Mouse (Mus musculus): ENCODE data around the gene Cyp2b23. TPM values are rescaled to one million over a fixed set of nuclear protein-coding genes. Genes with fewer than 3 reads are reported as not detected.
"Not testable (repeated sequence)": the region's sequence is repeated elsewhere in the genome, so short reads cannot be mapped to it uniquely, and the experiment has no call there.

The Cyp2b23 gene
- polyA plus RNA-seq (2014; fragmentation: Nextera tagmentation; extraction: Ambion mirVana), result not detected in 2 replicates

- Histone ChIP-seq H3K9ac (replicated peaks; ENCODE audit: low read depth, low read length) (no peak within 1 kb of the TSS), H3K4me1 (ENCODE audit: control insufficient read depth, insufficient read depth, low read length) (no peaks in the 10 kb centered on the region), H3K4me3 (ENCODE audit: low read depth, low read length) (no peak within 1 kb of the TSS), H3K27ac (ENCODE audit: low read length) (no peak within 1 kb of the TSS), H3K9me3 (ENCODE audit: control insufficient read depth, low read depth, low read length) (no peaks in the 10 kb centered on the region), H3K27me3 (ENCODE audit: control insufficient read depth, insufficient read depth, low read length) (no peaks in the 10 kb centered on the region), H3K36me3 (ENCODE audit: control insufficient read depth, insufficient read depth, low read length) (no peaks in the 10 kb centered on the region), H3K4me2 (replicated peaks; ENCODE audit: low read depth, low read length) (no peak within 1 kb of the TSS)
- no peak for ATAC-seq (ENCODE audit: insufficient number of reproducible peaks, insufficient read depth, low FRiP score, low read depth)
- 77% methylated on average over 4 of the region's 4 CpGs for WGBS
Measured at GRCm38 (mm10) chr7:26686337-26686736, at the start of gene Cyp2b23. Cyp2b23 (minus strand) TSS chr7:26686437.

GRCm38 (mm10) chr7:26711061-26711460 is 24.8 kb upstream of the Cyp2b23 start:
- Histone ChIP-seq H3K27ac (ENCODE audit: low read length) (no peak overlapping the region), H3K4me3 (ENCODE audit: low read depth, low read length) (no peak overlapping the region), H3K27me3 (ENCODE audit: control insufficient read depth, insufficient read depth, low read length) (no peaks in the 10 kb centered on the region), H3K4me1 (ENCODE audit: control insufficient read depth, insufficient read depth, low read length) (no peaks in the 10 kb centered on the region), H3K9me3 (ENCODE audit: control insufficient read depth, low read depth, low read length) (no peaks in the 10 kb centered on the region; the same call in 1 of the 2 replicates), H3K36me3 (ENCODE audit: control insufficient read depth, insufficient read depth, low read length) (no peaks in the 10 kb centered on the region), H3K4me2 (replicated peaks; ENCODE audit: low read depth, low read length) (no peak overlapping the region), H3K9ac (replicated peaks; ENCODE audit: low read depth, low read length) (no peak overlapping the region)
- WGBS, result 82% methylated on average over 11 of the region's 11 CpGs
- no peak for ATAC-seq (ENCODE audit: insufficient number of reproducible peaks, insufficient read depth, low FRiP score, low read depth)

DNA sequence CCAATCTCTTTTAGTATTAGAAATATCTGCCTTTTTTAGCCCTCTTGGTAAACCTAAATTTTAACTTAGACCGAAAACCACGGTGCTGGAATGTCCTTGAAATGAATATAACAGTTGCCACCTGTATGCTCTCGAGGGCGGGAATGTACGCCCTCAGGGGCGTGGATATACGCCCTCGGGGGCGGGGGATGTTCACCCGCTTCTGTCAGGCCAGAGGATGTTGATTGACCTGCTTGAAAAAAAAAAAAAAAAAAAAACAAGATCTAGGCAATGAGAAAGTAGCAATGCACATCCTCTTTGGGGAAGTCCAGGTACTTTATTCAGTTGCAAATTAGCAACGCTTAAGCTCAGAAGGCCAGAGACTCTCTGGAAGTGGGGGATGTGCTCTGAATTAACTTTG is 20.8 kb upstream of the Cyp2b23 start:
- Histone ChIP-seq H3K27ac (ENCODE audit: low read length) (no peak overlapping the region), H3K4me3 (ENCODE audit: low read depth, low read length) (no peak overlapping the region), H3K9ac (replicated peaks; ENCODE audit: low read depth, low read length) (no peak overlapping the region), H3K27me3 (ENCODE audit: control insufficient read depth, insufficient read depth, low read length) (no peaks in the 10 kb centered on the region), H3K4me2 (replicated peaks; ENCODE audit: low read depth, low read length) (no peak overlapping the region), H3K9me3 (ENCODE audit: control insufficient read depth, low read depth, low read length) (no peaks in the 10 kb centered on the region), H3K4me1 (ENCODE audit: control insufficient read depth, insufficient read depth, low read length) (no peaks in the 10 kb centered on the region), H3K36me3 (ENCODE audit: control insufficient read depth, insufficient read depth, low read length) (no peaks in the 10 kb centered on the region)
- 46% methylated on average over 11 of the region's 11 CpGs for WGBS
- ATAC-seq (ENCODE audit: insufficient number of reproducible peaks, insufficient read depth, low FRiP score, low read depth), result no peak

- WGBS, result 39% methylated on average over 6 of the region's 6 CpGs
- H3K4me2 ChIP-seq (replicated peaks; ENCODE audit: low read depth, low read length), result not testable (repeated sequence)
Measured at GRCm38 (mm10) chr7:26706191-26706590, 20.0 kb upstream of the Cyp2b23 start.

GRCm38 (mm10) chr7:26700151-26700550 is 13.9 kb upstream of the Cyp2b23 start:
- no peak for ATAC-seq (ENCODE audit: insufficient number of reproducible peaks, insufficient read depth, low FRiP score, low read depth)
- no peak overlapping the region for H3K9ac ChIP-seq (replicated peaks; ENCODE audit: low read depth, low read length)
- no peaks in the 10 kb centered on the region for H3K4me1 ChIP-seq (ENCODE audit: control insufficient read depth, insufficient read depth, low read length)
- no peak overlapping the region for H3K4me2 ChIP-seq (replicated peaks; ENCODE audit: low read depth, low read length)
- 74% methylated on average over 4 of the region's 4 CpGs for WGBS
- no peaks in the 10 kb centered on the region for H3K36me3 ChIP-seq (ENCODE audit: control insufficient read depth, insufficient read depth, low read length)
- no peak overlapping the region for H3K27ac ChIP-seq (ENCODE audit: low read length)
- H3K4me3 ChIP-seq (ENCODE audit: low read depth, low read length), result no peak overlapping the region
- no peaks in the 10 kb centered on the region for H3K9me3 ChIP-seq (ENCODE audit: control insufficient read depth, low read depth, low read length)
- H3K27me3 ChIP-seq (ENCODE audit: control insufficient read depth, insufficient read depth, low read length), result no peaks in the 10 kb centered on the region

More at GRCm38 (mm10) chr7:26706191-26706590, 20.0 kb upstream of the Cyp2b23 start:
- not testable (repeated sequence) for H3K4me1 ChIP-seq (ENCODE audit: control insufficient read depth, insufficient read depth, low read length); H3K9me3 ChIP-seq (ENCODE audit: control insufficient read depth, low read depth, low read length); H3K9ac ChIP-seq (replicated peaks; ENCODE audit: low read depth, low read length); H3K36me3 ChIP-seq (ENCODE audit: control insufficient read depth, insufficient read depth, low read length); ATAC-seq (ENCODE audit: insufficient number of reproducible peaks, insufficient read depth, low FRiP score, low read depth); H3K4me3 ChIP-seq (ENCODE audit: low read depth, low read length); H3K27me3 ChIP-seq (ENCODE audit: control insufficient read depth, insufficient read depth, low read length); H3K27ac ChIP-seq (ENCODE audit: low read length)

- 74% methylated on average over 2 of the region's 2 CpGs for WGBS
- H3K9ac ChIP-seq (replicated peaks; ENCODE audit: low read depth, low read length), result no peak overlapping the region
- no peak overlapping the region for H3K4me3 ChIP-seq (ENCODE audit: low read depth, low read length)
- no peaks in the 10 kb centered on the region for H3K36me3 ChIP-seq (ENCODE audit: control insufficient read depth, insufficient read depth, low read length)
- ATAC-seq (ENCODE audit: insufficient number of reproducible peaks, insufficient read depth, low FRiP score, low read depth), result no peak
- no peaks in the 10 kb centered on the region for H3K4me1 ChIP-seq (ENCODE audit: control insufficient read depth, insufficient read depth, low read length)
- no peak overlapping the region for H3K27ac ChIP-seq (ENCODE audit: low read length)
- no peaks in the 10 kb centered on the region for H3K9me3 ChIP-seq (ENCODE audit: control insufficient read depth, low read depth, low read length)
- H3K27me3 ChIP-seq (ENCODE audit: control insufficient read depth, insufficient read depth, low read length), result no peaks in the 10 kb centered on the region
- H3K4me2 ChIP-seq (replicated peaks; ENCODE audit: low read depth, low read length), result no peak overlapping the region
Measured at GRCm38 (mm10) chr7:26685713-26686112, 524 bp downstream of the Cyp2b23 start.

- not testable (repeated sequence) for H3K4me2 ChIP-seq (replicated peaks; ENCODE audit: low read depth, low read length); H3K36me3 ChIP-seq (ENCODE audit: control insufficient read depth, insufficient read depth, low read length); H3K4me1 ChIP-seq (ENCODE audit: control insufficient read depth, insufficient read depth, low read length); H3K9me3 ChIP-seq (ENCODE audit: control insufficient read depth, low read depth, low read length); H3K4me3 ChIP-seq (ENCODE audit: low read depth, low read length); H3K27ac ChIP-seq (ENCODE audit: low read length); ATAC-seq (ENCODE audit: insufficient number of reproducible peaks, insufficient read depth, low FRiP score, low read depth); H3K9ac ChIP-seq (replicated peaks; ENCODE audit: low read depth, low read length); H3K27me3 ChIP-seq (ENCODE audit: control insufficient read depth, insufficient read depth, low read length)
- 38% methylated on average over 2 of the region's 2 CpGs for WGBS
Measured at GRCm38 (mm10) chr7:26667466-26667865, 18.8 kb downstream of the Cyp2b23 start.

GRCm38 (mm10) chr7:26666011-26666410 is 20.2 kb downstream of the Cyp2b23 start:
- no peak overlapping the region for H3K27ac ChIP-seq (ENCODE audit: low read length)
- H3K9ac ChIP-seq (replicated peaks; ENCODE audit: low read depth, low read length), result no peak overlapping the region
- no peaks in the 10 kb centered on the region for H3K27me3 ChIP-seq (ENCODE audit: control insufficient read depth, insufficient read depth, low read length)
- no peaks in the 10 kb centered on the region for H3K4me1 ChIP-seq (ENCODE audit: control insufficient read depth, insufficient read depth, low read length)
- no peaks in the 10 kb centered on the region for H3K9me3 ChIP-seq (ENCODE audit: control insufficient read depth, low read depth, low read length)
- H3K36me3 ChIP-seq (ENCODE audit: control insufficient read depth, insufficient read depth, low read length), result no peaks in the 10 kb centered on the region
- ATAC-seq (ENCODE audit: insufficient number of reproducible peaks, insufficient read depth, low FRiP score, low read depth), result no peak
- H3K4me3 ChIP-seq (ENCODE audit: low read depth, low read length), result no peak overlapping the region
- no peak overlapping the region for H3K4me2 ChIP-seq (replicated peaks; ENCODE audit: low read depth, low read length)
- WGBS, result 80% methylated on average over 5 of the region's 5 CpGs

DNA sequence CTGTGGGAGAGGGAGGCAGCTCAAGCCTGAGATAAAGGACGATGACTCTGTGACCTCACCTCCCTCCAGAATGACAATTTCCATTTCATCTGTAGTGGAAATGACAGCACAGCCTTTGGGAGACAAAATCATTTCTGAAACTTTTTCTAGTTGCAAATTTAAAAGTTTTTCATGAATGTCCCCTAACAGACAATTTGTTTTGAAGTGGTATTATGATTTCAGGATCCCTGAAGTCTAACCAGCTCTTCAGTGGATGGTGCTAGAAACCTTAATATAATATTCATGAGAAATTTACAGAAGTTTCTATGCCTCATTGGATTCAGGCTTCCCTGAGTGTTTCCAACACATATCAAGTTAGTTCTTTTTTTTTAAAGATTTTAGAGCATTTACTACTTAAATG is 67.9 kb downstream of the Cyp2b23 start, which contains the start of gene Vmn1r185:
Vmn1r185 (minus strand) TSS at position 101 of the 400 bp plus-strand sequence.
- not testable (repeated sequence) for H3K36me3 ChIP-seq (ENCODE audit: control insufficient read depth, insufficient read depth, low read length); H3K4me1 ChIP-seq (ENCODE audit: control insufficient read depth, insufficient read depth, low read length); ATAC-seq (ENCODE audit: insufficient number of reproducible peaks, insufficient read depth, low FRiP score, low read depth); H3K27me3 ChIP-seq (ENCODE audit: control insufficient read depth, insufficient read depth, low read length); H3K27ac ChIP-seq (ENCODE audit: low read length); H3K4me2 ChIP-seq (replicated peaks; ENCODE audit: low read depth, low read length); H3K4me3 ChIP-seq (ENCODE audit: low read depth, low read length); H3K9ac ChIP-seq (replicated peaks; ENCODE audit: low read depth, low read length); H3K9me3 ChIP-seq (ENCODE audit: control insufficient read depth, low read depth, low read length)
- 48% methylated on average over 1 of the region's 1 CpGs for WGBS

Measured in stomach, embryonic 14.5 days (tissue).